Mouse (Mus musculus): ENCODE data around the gene Slc31a2.

DNA sequence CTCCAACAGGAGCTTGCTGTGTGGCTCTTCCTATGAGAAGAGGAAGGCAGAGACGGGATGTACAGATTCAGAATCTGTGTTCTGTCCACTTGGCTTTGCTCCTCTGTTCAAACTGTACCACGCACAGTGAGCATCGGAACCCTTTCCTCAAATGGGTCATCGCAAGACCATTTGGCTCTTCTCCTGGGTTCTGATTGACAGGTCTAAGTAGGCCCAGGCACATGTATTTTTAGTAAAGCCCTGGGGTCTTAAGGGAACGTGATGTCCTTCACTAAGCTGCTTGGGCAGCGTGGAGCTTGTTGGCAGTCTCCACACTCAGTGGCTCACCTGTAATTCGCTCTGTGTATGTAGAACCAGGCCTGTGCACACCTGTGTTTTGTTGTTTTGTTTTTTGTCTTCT lies 26.9 kb downstream of the Slc31a2 start:
- no peak for TF ChIP-seq TCF3 (IDR thresholded peaks at IDR 0.05; ENCODE audit: insufficient read length, low read depth)
- no peak for TF ChIP-seq MYOD1 (IDR thresholded peaks at IDR 0.05; ENCODE audit: control insufficient read depth in 1 of 3, insufficient read length in 2 of 3, low read depth in 2 of 3)
- TF ChIP-seq USF1 (IDR thresholded peaks at IDR 0.05; ENCODE audit: low read depth), result no peak
- TF ChIP-seq POLR2A (IDR thresholded peaks at IDR 0.05; ENCODE audit: insufficient read length, low read depth), result no peak
- no peak for TF ChIP-seq TCF12 (IDR thresholded peaks at IDR 0.05; ENCODE audit: insufficient read depth, poor library complexity, severe bottlenecking)
- TF ChIP-seq SRF (IDR thresholded peaks at IDR 0.05; ENCODE audit: control insufficient read depth, insufficient read length, low read depth), result no peak
- no peak for TF ChIP-seq POLR2AphosphoS2 (IDR thresholded peaks at IDR 0.05; ENCODE audit: insufficient read length, low read depth)
- TF ChIP-seq E2F4 (IDR thresholded peaks at IDR 0.05; ENCODE audit: insufficient read depth), result no peak
- TF ChIP-seq MYOG (IDR thresholded peaks at IDR 0.05; ENCODE audit: control insufficient read depth in 1 of 3, insufficient read depth in 1 of 3, insufficient read length in 2 of 3, low read depth in 2 of 3), result no peak
- no peak for TF ChIP-seq MAX (IDR thresholded peaks at IDR 0.05; ENCODE audit: low read depth)
- no peak for TF ChIP-seq CEBPB (IDR thresholded peaks at IDR 0.05; ENCODE audit: insufficient read depth, poor library complexity, severe bottlenecking)
- TF ChIP-seq REST (IDR thresholded peaks at IDR 0.05; ENCODE audit: insufficient read depth, insufficient read length), result no peak
